Mouse (Mus musculus): ENCODE measurements around the gene Gan. TPM values are rescaled to one million over a fixed set of nuclear protein-coding genes. Genes with fewer than 3 reads are reported as not detected.

Gene Gan
- polyA plus RNA-seq, 1 experiment from 2014 or later, result 4.1 TPM

DNA sequence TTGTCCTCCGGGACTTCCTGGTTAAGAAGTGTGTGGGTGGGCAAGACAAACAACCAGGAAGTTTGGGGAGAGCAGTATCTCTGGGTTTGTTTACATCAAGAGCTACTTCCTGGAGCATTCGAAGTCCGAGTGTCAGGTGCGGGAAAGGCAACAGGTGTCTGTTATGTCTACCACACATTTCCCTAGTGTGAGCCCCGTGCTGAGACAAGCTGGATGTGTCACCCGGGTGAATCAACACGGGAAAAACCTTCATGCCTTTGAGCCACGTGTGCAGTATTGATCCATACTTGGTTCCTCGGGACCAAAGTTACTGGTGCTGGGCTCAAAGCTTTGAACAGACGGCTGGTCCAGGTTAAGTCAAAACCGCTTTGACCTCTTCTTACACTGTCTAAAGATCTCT is 20.6 kb upstream of the Gan start:
- Histone ChIP-seq H3K9ac (replicated peaks; ENCODE audit: low read depth, low read length) (no peak overlapping the region), H3K27ac (ENCODE audit: low read depth, low read length) (no peak overlapping the region), H3K27me3 (ENCODE audit: control insufficient read depth, insufficient read depth, low read length) (no peaks in the 10 kb centered on the region), H3K9me3 (ENCODE audit: control insufficient read depth, low read length) (no peaks in the 10 kb centered on the region), H3K4me2 (ENCODE audit: low read depth, low read length) (no peak overlapping the region), H3K36me3 (ENCODE audit: control insufficient read depth, insufficient read depth, low read length) (no peaks in the 10 kb centered on the region), H3K4me1 (ENCODE audit: control insufficient read depth, insufficient read depth, low read length) (no peaks in the 10 kb centered on the region), H3K4me3 (ENCODE audit: low read depth, low read length) (no peak overlapping the region)
- ATAC-seq (ENCODE audit: low read depth), result no peak
- WGBS, result 76% methylated on average over 11 of the region's 11 CpGs

DNA sequence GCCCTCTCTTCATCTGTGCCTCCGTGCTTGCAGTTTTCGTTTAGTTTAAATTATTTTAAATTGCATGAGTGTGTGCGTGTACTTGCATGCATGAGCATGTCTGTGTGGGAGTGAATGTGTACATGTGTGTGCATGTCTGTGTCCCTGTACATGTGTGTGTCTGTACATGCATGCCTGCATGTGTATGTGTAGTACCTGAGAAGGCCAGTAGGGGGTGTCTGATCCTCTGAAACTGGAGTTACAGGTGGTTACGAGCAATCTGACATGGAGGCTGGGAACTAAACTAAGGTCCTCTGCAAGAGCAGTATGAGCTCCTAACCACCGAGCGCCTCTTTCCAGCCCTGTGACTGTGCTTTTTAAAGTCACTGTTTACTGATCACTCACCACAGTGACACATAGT is 9.4 kb upstream of the Gan start:
- H3K27me3 ChIP-seq (ENCODE audit: control insufficient read depth, insufficient read depth, low read length), result no peaks in the 10 kb centered on the region
- H3K4me2 ChIP-seq (ENCODE audit: low read depth, low read length), result no peak overlapping the region
- H3K4me3 ChIP-seq (ENCODE audit: low read depth, low read length), result no peak overlapping the region
- no peak overlapping the region for H3K9ac ChIP-seq (replicated peaks; ENCODE audit: low read depth, low read length)
- no peak for ATAC-seq (ENCODE audit: low read depth)
- no peaks in the 10 kb centered on the region for H3K4me1 ChIP-seq (ENCODE audit: control insufficient read depth, insufficient read depth, low read length)
- no peaks in the 10 kb centered on the region for H3K36me3 ChIP-seq (ENCODE audit: control insufficient read depth, insufficient read depth, low read length)
- no peak overlapping the region for H3K27ac ChIP-seq (ENCODE audit: low read depth, low read length)
- H3K9me3 ChIP-seq (ENCODE audit: control insufficient read depth, low read length), result no peaks in the 10 kb centered on the region
- 94% methylated on average over 6 of the region's 6 CpGs for WGBS

DNA sequence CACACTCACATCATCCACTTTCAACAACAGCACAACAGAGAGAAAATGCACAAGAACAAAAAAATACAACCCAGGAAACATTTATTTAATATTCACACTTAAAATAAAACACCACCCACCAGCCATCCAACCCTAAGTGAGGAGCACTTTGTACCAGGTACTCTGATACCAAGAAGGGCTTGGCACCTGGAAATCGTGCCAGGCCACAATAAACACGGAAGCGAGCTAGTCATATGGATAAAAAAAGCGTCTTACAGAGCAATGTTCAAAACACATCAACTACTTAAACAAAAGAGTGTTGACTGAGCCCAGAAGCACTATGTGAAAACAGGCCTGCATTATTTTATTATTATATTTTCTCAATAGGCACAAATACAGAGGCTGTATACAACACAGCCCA is 1.8 kb upstream of the Gan start:
- Histone ChIP-seq H3K36me3 (ENCODE audit: control insufficient read depth, insufficient read depth, low read length) (no peaks in the 10 kb centered on the region), H3K4me2 (ENCODE audit: low read depth, low read length) (no peak overlapping the region), H3K9me3 (ENCODE audit: control insufficient read depth, low read length) (no peaks in the 10 kb centered on the region), H3K4me3 (ENCODE audit: low read depth, low read length) (no peak overlapping the region), H3K27me3 (ENCODE audit: control insufficient read depth, insufficient read depth, low read length) (no peaks in the 10 kb centered on the region), H3K4me1 (ENCODE audit: control insufficient read depth, insufficient read depth, low read length) (peaks cover 20% of the 10 kb centered on the region), H3K9ac (replicated peaks; ENCODE audit: low read depth, low read length) (no peak overlapping the region), H3K27ac (ENCODE audit: low read depth, low read length) (no peak overlapping the region)
- ATAC-seq (ENCODE audit: low read depth), result no peak
- WGBS, result 91% methylated on average over 4 of the region's 4 CpGs

DNA sequence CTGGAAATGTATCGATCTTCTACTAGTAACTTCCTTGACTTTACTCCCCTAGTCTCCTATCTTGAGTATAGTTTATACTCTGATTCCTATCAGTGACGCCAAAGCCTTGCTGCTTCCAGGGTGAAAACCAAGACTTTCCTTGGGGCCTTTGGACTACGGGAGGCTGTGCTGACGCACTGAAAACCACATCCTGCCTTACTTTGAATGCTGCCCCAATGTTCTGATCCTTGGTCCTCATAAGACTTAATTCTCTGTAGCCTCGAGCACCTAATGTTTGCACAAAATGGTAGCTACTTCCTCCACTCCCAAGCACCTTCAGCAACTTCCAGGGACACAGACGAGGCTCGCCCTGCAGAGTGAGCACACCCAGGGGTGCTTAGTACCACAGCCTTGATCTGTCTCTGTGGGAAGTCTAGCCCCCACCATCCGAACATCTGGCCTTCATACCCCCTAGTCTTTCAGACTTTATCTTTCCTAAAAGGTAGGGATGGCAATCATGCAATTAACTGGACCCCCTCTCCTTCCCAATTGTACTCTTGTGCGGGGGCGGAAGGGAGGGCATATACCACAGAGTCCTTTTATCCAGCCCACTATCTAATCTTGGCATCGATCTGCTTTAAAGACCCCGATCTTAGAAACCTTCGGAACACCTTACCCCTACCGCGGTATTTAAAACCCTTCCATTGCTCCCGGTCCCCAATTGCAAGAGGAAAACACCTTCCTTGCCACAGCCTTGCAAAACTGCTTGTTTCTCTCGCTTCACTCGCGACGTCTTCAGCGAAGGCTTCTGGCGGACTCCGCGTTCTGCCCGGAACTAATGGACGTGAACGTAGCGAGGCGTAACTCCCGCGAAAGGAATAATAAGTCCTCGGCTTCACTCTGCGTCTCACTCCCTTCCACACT is 818 bp upstream of the Gan start:
- Histone ChIP-seq H3K9ac (replicated peaks; ENCODE audit: low read depth, low read length) (peak overlapping the region; percentile 65), H3K27ac (ENCODE audit: low read depth, low read length) (peak overlapping the region; percentile 75), H3K36me3 (ENCODE audit: control insufficient read depth, insufficient read depth, low read length) (no peaks in the 10 kb centered on the region), H3K4me2 (ENCODE audit: low read depth, low read length) (peak overlapping the region; percentile 86), H3K4me1 (ENCODE audit: control insufficient read depth, insufficient read depth, low read length) (peaks cover 20% of the 10 kb centered on the region), H3K9me3 (ENCODE audit: control insufficient read depth, low read length) (no peaks in the 10 kb centered on the region), H3K4me3 (ENCODE audit: low read depth, low read length) (peak overlapping the region; percentile 91), H3K27me3 (ENCODE audit: control insufficient read depth, insufficient read depth, low read length) (no peaks in the 10 kb centered on the region)
- ATAC-seq (ENCODE audit: low read depth), result peak; percentile 10; the same call in 1 of the 2 replicates
- 13% methylated on average over 33 of the region's 33 CpGs for WGBS

DNA sequence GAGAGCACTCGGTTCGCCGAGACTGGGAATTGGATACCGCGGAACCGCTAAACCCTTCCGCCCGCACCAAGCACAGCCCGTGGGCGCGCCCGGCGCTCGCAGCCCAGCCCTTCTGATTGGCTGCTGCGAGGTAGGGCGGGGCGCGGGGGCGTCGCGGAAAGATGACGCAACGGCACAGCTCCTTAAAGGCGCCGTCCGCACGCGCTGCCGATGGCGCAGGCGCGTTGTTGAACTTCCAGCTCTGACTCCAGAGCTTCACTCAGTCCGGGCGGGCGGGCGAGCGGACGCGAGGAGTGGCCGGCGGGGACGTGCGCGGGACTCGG is 205 bp upstream of the Gan start:
- Histone ChIP-seq H3K9me3 (ENCODE audit: control insufficient read depth, low read length) (no peaks in the 10 kb centered on the region), H3K4me3 (ENCODE audit: low read depth, low read length) (peak overlapping the region; percentile 91), H3K27me3 (ENCODE audit: control insufficient read depth, insufficient read depth, low read length) (no peaks in the 10 kb centered on the region), H3K4me2 (ENCODE audit: low read depth, low read length) (peak overlapping the region; percentile 86), H3K4me1 (ENCODE audit: control insufficient read depth, insufficient read depth, low read length) (peaks cover 20% of the 10 kb centered on the region), H3K27ac (ENCODE audit: low read depth, low read length) (peak overlapping the region; percentile 75), H3K9ac (replicated peaks; ENCODE audit: low read depth, low read length) (peak overlapping the region; percentile 88), H3K36me3 (ENCODE audit: control insufficient read depth, insufficient read depth, low read length) (no peaks in the 10 kb centered on the region)
- 0% methylated on average over 36 of the region's 45 CpGs for WGBS
- ATAC-seq (ENCODE audit: low read depth), result peak; percentile 96

DNA sequence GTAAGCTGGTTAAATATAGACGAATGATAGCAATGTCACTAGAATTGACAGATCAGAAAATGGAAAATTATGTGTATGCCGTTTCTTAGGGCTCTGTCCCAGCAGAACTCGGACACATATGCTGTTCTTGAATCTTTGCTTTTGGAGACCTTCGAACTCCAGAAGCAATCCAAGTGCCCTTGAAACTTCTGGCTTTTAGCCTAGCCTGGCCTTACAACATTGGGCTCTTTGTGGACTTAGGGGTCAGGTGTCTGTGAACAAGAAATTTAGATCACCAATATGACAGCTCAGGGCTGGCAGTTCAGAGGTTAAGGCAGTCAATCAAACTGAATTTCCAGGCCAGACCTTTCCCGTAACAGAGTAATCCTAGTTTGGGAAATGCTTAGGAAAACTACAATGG is 1.1 kb downstream of the Gan start:
- no peak for ATAC-seq (ENCODE audit: low read depth)
- H3K4me3 ChIP-seq (ENCODE audit: low read depth, low read length), result peak overlapping the region; percentile 91; the same call in 1 of the 2 replicates
- peaks cover 20% of the 10 kb centered on the region for H3K4me1 ChIP-seq (ENCODE audit: control insufficient read depth, insufficient read depth, low read length)
- H3K4me2 ChIP-seq (ENCODE audit: low read depth, low read length), result peak overlapping the region; percentile 61
- no peak overlapping the region for H3K27ac ChIP-seq (ENCODE audit: low read depth, low read length)
- WGBS, result 67% methylated on average over 5 of the region's 5 CpGs
- no peaks in the 10 kb centered on the region for H3K27me3 ChIP-seq (ENCODE audit: control insufficient read depth, insufficient read depth, low read length)
- H3K9me3 ChIP-seq (ENCODE audit: control insufficient read depth, low read length), result no peaks in the 10 kb centered on the region
- no peak overlapping the region; the same call in 1 of the 2 replicates for H3K9ac ChIP-seq (replicated peaks; ENCODE audit: low read depth, low read length)
- H3K36me3 ChIP-seq (ENCODE audit: control insufficient read depth, insufficient read depth, low read length), result no peaks in the 10 kb centered on the region

DNA sequence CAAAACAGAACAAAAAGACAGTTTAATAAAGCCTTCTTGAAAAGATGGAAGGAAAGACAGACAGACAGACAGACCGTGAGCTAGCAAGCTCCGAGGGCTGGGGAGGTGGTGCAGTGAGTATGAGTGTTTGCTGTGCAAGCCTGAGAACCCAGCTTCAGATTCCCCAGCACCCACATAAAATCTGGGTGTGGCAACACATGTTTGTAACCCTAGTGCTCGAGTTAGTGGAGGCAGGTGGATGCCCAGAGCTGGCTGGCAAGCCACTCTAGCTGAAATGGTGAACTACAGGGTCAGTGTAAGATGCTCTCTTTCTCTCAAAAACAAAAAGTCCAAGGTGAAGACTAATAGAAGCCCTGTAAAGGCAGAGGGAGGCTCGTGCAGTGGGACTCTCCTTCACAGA is 7.0 kb downstream of the Gan start:
- no peak overlapping the region for H3K9ac ChIP-seq (replicated peaks; ENCODE audit: low read depth, low read length)
- 0 out of 2 replicates have a peak, but pooled peaks cover 3% of the 10 kb centered on the region for H3K4me1 ChIP-seq (ENCODE audit: control insufficient read depth, insufficient read depth, low read length)
- no peak overlapping the region for H3K27ac ChIP-seq (ENCODE audit: low read depth, low read length)
- no peak overlapping the region for H3K4me2 ChIP-seq (ENCODE audit: low read depth, low read length)
- H3K4me3 ChIP-seq (ENCODE audit: low read depth, low read length), result no peak overlapping the region
- no peaks in the 10 kb centered on the region for H3K36me3 ChIP-seq (ENCODE audit: control insufficient read depth, insufficient read depth, low read length)
- no peaks in the 10 kb centered on the region for H3K27me3 ChIP-seq (ENCODE audit: control insufficient read depth, insufficient read depth, low read length)
- no peak for ATAC-seq (ENCODE audit: low read depth)
- WGBS, result 82% methylated on average over 4 of the region's 4 CpGs
- no peaks in the 10 kb centered on the region for H3K9me3 ChIP-seq (ENCODE audit: control insufficient read depth, low read length)

DNA sequence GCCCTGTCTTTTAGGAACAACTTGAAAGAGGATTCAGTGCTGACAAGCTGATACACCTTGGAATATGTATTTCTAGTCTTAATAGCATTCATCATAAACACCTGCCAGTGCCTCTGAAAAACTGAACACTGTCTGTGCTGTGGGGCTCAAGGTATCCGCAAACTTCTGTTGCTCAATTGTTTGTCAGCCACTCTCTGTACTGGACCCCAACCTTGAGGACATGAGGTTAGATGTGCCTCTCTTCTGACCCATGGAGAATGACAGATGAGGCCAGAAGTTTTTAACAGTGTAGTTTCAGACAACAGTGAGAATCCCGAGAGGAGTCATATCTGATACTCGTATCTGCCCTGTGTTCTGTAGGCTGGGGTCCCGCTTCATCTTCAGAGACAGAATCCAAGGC is 7.6 kb downstream of the Gan start:
- H3K4me3 ChIP-seq (ENCODE audit: low read depth, low read length), result no peak overlapping the region
- WGBS, result 97% methylated on average over 4 of the region's 4 CpGs
- no peak overlapping the region for H3K27ac ChIP-seq (ENCODE audit: low read depth, low read length)
- no peaks in the 10 kb centered on the region for H3K9me3 ChIP-seq (ENCODE audit: control insufficient read depth, low read length)
- no peaks in the 10 kb centered on the region for H3K27me3 ChIP-seq (ENCODE audit: control insufficient read depth, insufficient read depth, low read length)
- no peaks in the 10 kb centered on the region for H3K36me3 ChIP-seq (ENCODE audit: control insufficient read depth, insufficient read depth, low read length)
- no peaks in the 10 kb centered on the region for H3K4me1 ChIP-seq (ENCODE audit: control insufficient read depth, insufficient read depth, low read length)
- H3K9ac ChIP-seq (replicated peaks; ENCODE audit: low read depth, low read length), result no peak overlapping the region
- H3K4me2 ChIP-seq (ENCODE audit: low read depth, low read length), result no peak overlapping the region
- ATAC-seq (ENCODE audit: low read depth), result no peak

DNA sequence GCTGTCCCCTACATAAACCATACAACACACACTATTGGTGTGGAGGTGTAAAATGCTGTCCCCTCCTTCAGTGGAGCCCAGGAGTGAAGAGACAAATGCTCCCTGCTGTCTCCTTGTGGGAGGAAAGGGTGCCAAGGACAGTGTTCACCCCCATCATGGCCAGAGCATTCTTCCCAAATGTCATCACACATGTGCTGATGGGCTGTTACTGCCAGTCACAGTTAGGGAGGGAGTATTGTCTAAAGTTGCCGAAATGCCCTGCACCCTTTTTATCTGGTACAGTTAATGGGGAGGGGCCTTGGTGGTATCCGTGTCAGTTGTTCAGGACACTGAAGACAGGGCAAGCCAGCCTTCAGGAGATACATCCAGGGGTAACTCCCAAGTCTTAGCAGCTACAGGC is 8.6 kb downstream of the Gan start:
- ATAC-seq (ENCODE audit: low read depth), result no peak
- H3K9me3 ChIP-seq (ENCODE audit: control insufficient read depth, low read length), result no peaks in the 10 kb centered on the region
- 96% methylated on average over 2 of the region's 2 CpGs for WGBS
- no peaks in the 10 kb centered on the region for H3K4me1 ChIP-seq (ENCODE audit: control insufficient read depth, insufficient read depth, low read length)
- H3K4me3 ChIP-seq (ENCODE audit: low read depth, low read length), result no peak overlapping the region
- H3K27ac ChIP-seq (ENCODE audit: low read depth, low read length), result no peak overlapping the region
- no peak overlapping the region for H3K9ac ChIP-seq (replicated peaks; ENCODE audit: low read depth, low read length)
- H3K4me2 ChIP-seq (ENCODE audit: low read depth, low read length), result no peak overlapping the region
- H3K27me3 ChIP-seq (ENCODE audit: control insufficient read depth, insufficient read depth, low read length), result no peaks in the 10 kb centered on the region
- no peaks in the 10 kb centered on the region for H3K36me3 ChIP-seq (ENCODE audit: control insufficient read depth, insufficient read depth, low read length)
